20 mouse cellular contexts compared by ENCODE assay signal in genomic region chr5:88939782-88940181, GRCm38 (mm10). TPM values are rescaled to one million over a fixed set of nuclear protein-coding genes. Genes with fewer than 3 reads are reported as not detected.
"Had no signal": no experiment of that assay in that cellular context is flagged by ENCODE, and none has a peak within 500 bp of the region (broad histone marks: within the 10 kb centered on the region; RNA-seq: fewer than 3 reads in every experiment).

No protein-coding gene starts in this region.

- H3K9me3 ChIP-seq: liver, embryonic 13.5 days; midbrain, embryonic 12.5 days; midbrain, embryonic 15.5 days; neural tube, embryonic 12.5 days; neural tube, embryonic 15.5 days had no signal

- DNase-seq: kidney, adult 2 months; kidney, postnatal 25 days; layer of hippocampus, adult 9-11 months; liver, embryonic 13.5 days; lung, embryonic 14.5 days; right cerebral cortex, adult 18-20 months; right cerebral cortex, postnatal 14 days; right cerebral cortex, postnatal 4 days; spleen, adult 18-20 months; thymus, adult 18-20 months; thymus, postnatal 14 days; thymus, postnatal 4 days had no signal

- H3K27me3 ChIP-seq: liver, embryonic 13.5 days; midbrain, embryonic 12.5 days; midbrain, embryonic 15.5 days; neural tube, embryonic 12.5 days; neural tube, embryonic 15.5 days had no signal

- H3K9ac ChIP-seq: liver, embryonic 13.5 days; lung, embryonic 14.5 days; midbrain, embryonic 12.5 days; midbrain, embryonic 15.5 days; neural tube, embryonic 12.5 days; neural tube, embryonic 15.5 days had no signal

- H3K4me3 ChIP-seq: layer of hippocampus, adult 2 months; liver, embryonic 13.5 days; midbrain, embryonic 12.5 days; midbrain, embryonic 15.5 days; neural tube, embryonic 12.5 days; neural tube, embryonic 15.5 days had no signal

- ATAC-seq: midbrain, embryonic 15.5 days had no signal

- H3K4me2 ChIP-seq: liver, embryonic 13.5 days; lung, embryonic 14.5 days; midbrain, embryonic 12.5 days; midbrain, embryonic 15.5 days; neural tube, embryonic 12.5 days; neural tube, embryonic 15.5 days had no signal

- H3K27ac ChIP-seq: kidney, postnatal 0 days; layer of hippocampus, adult 2 months; liver, embryonic 13.5 days; macrophage; midbrain, embryonic 12.5 days; midbrain, embryonic 15.5 days; neural tube, embryonic 12.5 days; neural tube, embryonic 15.5 days had no signal

- H3K4me1 ChIP-seq: midbrain, embryonic 12.5 days; midbrain, embryonic 15.5 days; neural tube, embryonic 12.5 days; neural tube, embryonic 15.5 days had no signal

- H3K36me3 ChIP-seq: liver, embryonic 13.5 days; midbrain, embryonic 12.5 days; midbrain, embryonic 15.5 days; neural tube, embryonic 12.5 days; neural tube, embryonic 15.5 days had no signal

RNA-seq across cellular contexts. Expression of gene Slc4a4, which starts 53.2 kb away (rescaled TPM):
- total RNA-seq: megakaryocyte, adult 5-6 weeks had no signal
- polyA plus RNA-seq: macrophage had no signal
